Mouse (Mus musculus) liver, embryonic 15.5 days (tissue): ENCODE results near the gene Igflr1. TPM values are rescaled to one million over a fixed set of nuclear protein-coding genes. Genes with fewer than 3 reads are reported as not detected.

ENCODE experiments used
- ATAC-seq: fragments of 200-750 bp; cut with Nextera tagmentation; 2 replicates; pipeline ENCODE4 v1.8.0; 2017; ENCODE audit warnings: moderate number of reproducible peaks, mild to moderate bottlenecking, moderate library complexity; ENCODE audit not compliant: insufficient read depth
- H3K27ac ChIP-seq: fragments of 300-500 bp; sonication (generic); replicated peaks from 2 replicates; pipeline ENCODE4 v1.5.1; 2015; ENCODE audit warnings: mild to moderate bottlenecking, inconsistent platforms
- H3K27me3 ChIP-seq: fragments of 300-500 bp; sonication (generic); 2 replicates; pipeline ENCODE4 v1.6.1; 2015; ENCODE audit warnings: mild to moderate bottlenecking, inconsistent platforms
- H3K36me3 ChIP-seq: fragments of 300-500 bp; sonication (generic); replicated peaks from 2 replicates; pipeline ENCODE4 v1.6.1; 2015; ENCODE audit warnings: moderate library complexity, mild to moderate bottlenecking, inconsistent platforms
- H3K4me1 ChIP-seq: fragments of 300-500 bp; sonication (generic); replicated peaks from 2 replicates; pipeline ENCODE4 v1.6.1; 2015; ENCODE audit warnings: inconsistent platforms
- H3K4me2 ChIP-seq: fragments of 300-500 bp; sonication (generic); 2 replicates; pipeline ENCODE4 v1.6.1; 2015; ENCODE audit warnings: moderate library complexity, mild to moderate bottlenecking, inconsistent platforms
- H3K4me3 ChIP-seq: fragments of 300-500 bp; sonication (generic); replicated peaks from 2 replicates; pipeline ENCODE4 v1.5.1; 2015; ENCODE audit warnings: mild to moderate bottlenecking, inconsistent platforms
- H3K9ac ChIP-seq: fragments of 300-500 bp; sonication (generic); 2 replicates; pipeline ENCODE4 v1.6.1; 2015; ENCODE audit warnings: moderate library complexity, mild to moderate bottlenecking, inconsistent platforms
- H3K9me3 ChIP-seq: fragments of 300-500 bp; sonication (generic); replicated peaks from 2 replicates; pipeline ENCODE4 v1.6.1; 2016; ENCODE audit warnings: inconsistent platforms
- WGBS: fragments of 180-500 bp; shearing (Covaris S2); methylation state at CpG from one replicate; pipeline ENCODE4 v1.1.7; 2015; ENCODE audit warnings: mixed read lengths; ENCODE audit not compliant: insufficient replicate concordance; 5-methylcytosine and 5-hydroxymethylcytosine counted together
- polyA plus RNA-seq: library from polyadenylated mRNA; unstranded; fragments of >200 nt; fragmentation: Nextera tagmentation; extraction: Ambion mirVana; gene quantifications from 2 replicates; pipeline ENCODE4 v1.2.1, GENCODE M21; 2015

The Igflr1 gene
- polyA plus RNA-seq, 1 experiment from 2014 or later, result 2.3 TPM

GRCm38 (mm10) chr7:30533941-30534632 lies 31.1 kb upstream of the Igflr1 start:
- peak overlapping the region; percentile 79 for H3K9ac ChIP-seq
- H3K4me3 ChIP-seq, result peak overlapping the region; percentile 84
- peaks cover 26% of the 10 kb centered on the region for H3K36me3 ChIP-seq
- peak overlapping the region; percentile 99 for H3K4me2 ChIP-seq
- WGBS, result 17% methylated on average over 26 of the region's 26 CpGs
- ATAC-seq, result no peak
- peak overlapping the region; percentile 85 for H3K27ac ChIP-seq
- no peaks in the 10 kb centered on the region for H3K9me3 ChIP-seq
- peaks cover 41% of the 10 kb centered on the region for H3K4me1 ChIP-seq
- H3K27me3 ChIP-seq, result peaks cover 7% of the 10 kb centered on the region; the same call in 1 of the 2 replicates

GRCm38 (mm10) chr7:30534633-30535577 lies 30.3 kb upstream of the Igflr1 start, which contains the start of gene Arhgap33:
TSS of gene Arhgap33 (minus strand) at chr7:30535060.
- ATAC-seq, result peak; percentile 95
- H3K36me3 ChIP-seq, result peaks cover 18% of the 10 kb centered on the region
- H3K9ac ChIP-seq, result peak within 1 kb of the TSS; percentile 79
- peak within 1 kb of the TSS; percentile 84 for H3K4me3 ChIP-seq
- H3K4me2 ChIP-seq, result peak within 1 kb of the TSS; percentile 99
- peaks cover 7% of the 10 kb centered on the region; the same call in 1 of the 2 replicates for H3K27me3 ChIP-seq
- H3K27ac ChIP-seq, result peak within 1 kb of the TSS; percentile 85
- no peaks in the 10 kb centered on the region for H3K9me3 ChIP-seq
- WGBS, result under 1% methylated on average over 84 of the region's 84 CpGs
- H3K4me1 ChIP-seq, result peaks cover 41% of the 10 kb centered on the region

- H3K4me2 ChIP-seq, result no peak overlapping the region
- no peak overlapping the region for H3K27ac ChIP-seq
- 79% methylated on average over 7 of the region's 7 CpGs for WGBS
- peaks cover 16% of the 10 kb centered on the region for H3K4me1 ChIP-seq
- no peaks in the 10 kb centered on the region for H3K9me3 ChIP-seq
- no peak for ATAC-seq
- H3K4me3 ChIP-seq, result no peak overlapping the region
- peaks cover 11% of the 10 kb centered on the region; the same call in 1 of the 2 replicates for H3K36me3 ChIP-seq
- H3K27me3 ChIP-seq, result no peaks in the 10 kb centered on the region
- no peak overlapping the region for H3K9ac ChIP-seq
Measured at GRCm38 (mm10) chr7:30540572-30540971, 24.7 kb upstream of the Igflr1 start.

DNA sequence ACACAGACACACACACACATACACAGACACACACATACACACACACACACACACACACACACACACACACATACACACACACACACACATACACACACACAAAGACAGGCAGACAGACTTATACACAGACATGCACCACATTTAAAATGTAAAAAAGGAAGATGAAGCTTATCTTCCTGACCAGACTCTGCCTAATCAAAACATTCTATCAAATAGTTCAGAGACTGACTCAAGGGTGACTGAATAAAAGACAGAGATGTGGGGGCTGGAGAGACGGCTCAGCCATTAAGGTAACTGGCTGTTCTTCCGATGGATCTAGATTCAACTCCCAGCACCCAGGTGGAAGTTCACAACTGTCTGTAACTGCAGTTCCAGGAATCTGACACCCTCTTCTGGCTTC lies 20.9 kb upstream of the Igflr1 start:
- H3K4me3 ChIP-seq, result no peak overlapping the region
- no peak overlapping the region for H3K9ac ChIP-seq
- ATAC-seq, result peak; percentile 23; the same call in 1 of the 2 replicates
- H3K27ac ChIP-seq, result no peak overlapping the region
- no peaks in the 10 kb centered on the region for H3K27me3 ChIP-seq
- peaks cover 27% of the 10 kb centered on the region for H3K36me3 ChIP-seq
- 26% methylated on average over 2 of the region's 2 CpGs for WGBS
- 0 out of 2 replicates have a peak, but pooled peaks cover 12% of the 10 kb centered on the region for H3K4me1 ChIP-seq
- no peaks in the 10 kb centered on the region for H3K9me3 ChIP-seq
- no peak overlapping the region for H3K4me2 ChIP-seq

GRCm38 (mm10) chr7:30549880-30550279 lies 15.3 kb upstream of the Igflr1 start:
- ATAC-seq, result no peak
- Histone ChIP-seq H3K9ac (no peak overlapping the region), H3K27ac (no peak overlapping the region), H3K4me3 (no peak overlapping the region), H3K4me1 (peaks cover 25% of the 10 kb centered on the region), H3K9me3 (no peaks in the 10 kb centered on the region), H3K36me3 (peaks cover 30% of the 10 kb centered on the region), H3K27me3 (no peaks in the 10 kb centered on the region), H3K4me2 (no peak overlapping the region)
- WGBS, result 61% methylated on average over 2 of the region's 2 CpGs

DNA sequence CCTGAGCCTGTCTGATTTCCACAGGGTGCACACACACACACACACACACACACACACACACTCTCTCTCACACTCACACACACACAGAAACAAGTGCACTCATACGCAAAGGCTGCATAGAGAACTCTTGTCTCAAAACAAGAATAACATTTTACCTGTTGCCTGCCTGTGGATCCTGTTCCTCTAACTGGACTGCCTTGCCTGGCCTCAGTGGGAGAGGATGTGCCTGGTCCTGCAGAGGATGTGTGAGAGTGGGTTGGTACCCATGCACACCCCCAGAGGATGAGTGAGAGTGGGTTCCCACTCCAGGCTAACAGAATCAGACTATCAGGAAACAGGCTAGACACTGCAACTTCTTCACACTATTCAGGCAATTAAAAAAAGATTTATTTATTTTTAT lies 14.6 kb upstream of the Igflr1 start:
- ATAC-seq, result no peak
- no peak overlapping the region for H3K4me2 ChIP-seq
- WGBS, result 79% methylated on average over 1 of the region's 1 CpGs
- peaks cover 34% of the 10 kb centered on the region for H3K36me3 ChIP-seq
- H3K27me3 ChIP-seq, result no peaks in the 10 kb centered on the region
- no peaks in the 10 kb centered on the region for H3K9me3 ChIP-seq
- H3K4me3 ChIP-seq, result no peak overlapping the region
- H3K9ac ChIP-seq, result no peak overlapping the region
- H3K4me1 ChIP-seq, result peaks cover 25% of the 10 kb centered on the region
- H3K27ac ChIP-seq, result no peak overlapping the region

DNA sequence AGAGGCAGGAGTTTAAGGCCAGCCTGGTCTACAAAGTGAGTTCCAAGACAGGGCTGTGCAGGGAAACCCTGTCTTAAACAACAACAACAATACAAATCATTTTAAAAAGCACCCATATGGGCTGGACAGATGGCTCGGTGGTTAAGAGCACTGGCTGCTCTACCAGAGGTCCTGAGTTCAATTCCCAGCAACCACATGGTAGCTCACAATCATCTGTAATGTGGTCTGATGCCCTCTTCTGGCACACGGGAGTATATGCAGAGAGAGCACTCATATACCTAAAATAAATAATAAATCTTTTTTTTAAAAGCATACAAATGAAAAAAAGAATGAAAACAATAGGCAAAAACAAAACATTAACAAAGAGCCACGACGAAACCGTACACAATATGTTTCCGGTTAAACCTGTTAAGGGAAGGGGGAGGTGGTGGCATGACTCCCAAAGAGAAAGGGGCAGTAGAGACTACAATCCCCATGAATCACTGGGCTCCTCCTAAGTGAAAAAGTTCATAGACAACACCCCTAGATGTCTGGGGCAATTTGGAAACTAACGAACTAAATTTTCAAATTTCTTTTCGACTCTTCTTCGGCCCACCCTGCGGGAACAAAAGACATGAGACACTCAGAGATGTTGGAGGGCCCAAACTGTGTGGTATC lies 13.7 kb upstream of the Igflr1 start:
- Histone ChIP-seq H3K27ac (peak overlapping the region; percentile 95), H3K4me3 (peak overlapping the region; percentile 72), H3K4me2 (peak overlapping the region; percentile 97), H3K4me1 (peaks cover 27% of the 10 kb centered on the region), H3K9me3 (no peaks in the 10 kb centered on the region), H3K36me3 (peaks cover 33% of the 10 kb centered on the region), H3K27me3 (no peaks in the 10 kb centered on the region), H3K9ac (peak overlapping the region; percentile 69)
- WGBS, result under 1% methylated on average over 10 of the region's 10 CpGs
- peak; percentile 43 for ATAC-seq

- H3K9me3 ChIP-seq, result no peaks in the 10 kb centered on the region
- H3K4me3 ChIP-seq, result peak within 1 kb of the TSS; percentile 72
- ATAC-seq, result peak; percentile 91
- peak within 1 kb of the TSS; percentile 95 for H3K27ac ChIP-seq
- peaks cover 41% of the 10 kb centered on the region for H3K36me3 ChIP-seq
- peaks cover 32% of the 10 kb centered on the region for H3K4me1 ChIP-seq
- no peaks in the 10 kb centered on the region for H3K27me3 ChIP-seq
- H3K4me2 ChIP-seq, result peak within 1 kb of the TSS; percentile 97
- H3K9ac ChIP-seq, result peak within 1 kb of the TSS; percentile 91
- WGBS, result under 1% methylated on average over 44 of the region's 44 CpGs
Measured at GRCm38 (mm10) chr7:30552102-30553020, 12.9 kb upstream of the Igflr1 start, which contains the start of the genes Hspb6 and Proser3. TSS of gene Hspb6 (plus strand) at chr7:30552178. TSS of gene Proser3 (minus strand) at chr7:30552299.

GRCm38 (mm10) chr7:30553021-30553589 lies 12.1 kb upstream of the Igflr1 start:
- ATAC-seq, result no peak
- Histone ChIP-seq H3K9ac (peak overlapping the region; percentile 91), H3K4me2 (peak overlapping the region; percentile 97), H3K4me1 (peaks cover 39% of the 10 kb centered on the region), H3K27ac (peak overlapping the region; percentile 95), H3K27me3 (no peaks in the 10 kb centered on the region), H3K9me3 (no peaks in the 10 kb centered on the region), H3K4me3 (peak overlapping the region; percentile 72), H3K36me3 (peaks cover 47% of the 10 kb centered on the region)
- WGBS, result 4% methylated on average over 23 of the region's 23 CpGs
